Mouse (Mus musculus) hindbrain, postnatal 0 days (tissue): ENCODE measurements at regions not wholly inside any gene's neighbourhood (a gene's known extent, or its start where the extent isn't known, plus 50 kb on each side); places are given as distances from the start of the nearest gene placed in this dataset.

Experiments
- ATAC-seq: fragments of 200-750 bp; cut with Nextera tagmentation; 2 replicates; pipeline ENCODE4 v1.8.0; 2017; ENCODE audit warnings: mild to moderate bottlenecking, moderate TSS enrichment, moderate library complexity
- DNase-seq: peaks from one replicate; pipeline ENCODE4 v3.0.0-alpha.2; 2015; ENCODE audit warnings: low spot score
- H3K27ac ChIP-seq: fragments of 300-500 bp; sonication (generic); 2 replicates; pipeline ENCODE4 v1.5.1; 2014; ENCODE audit warnings: mild to moderate bottlenecking
- H3K27me3 ChIP-seq: fragments of 300-500 bp; sonication (generic); 2 replicates; pipeline ENCODE4 v1.6.1; 2014; ENCODE audit warnings: low read length, mixed read lengths; ENCODE audit not compliant: insufficient read depth
- H3K36me3 ChIP-seq: fragments of 300-500 bp; sonication (generic); 2 replicates; pipeline ENCODE4 v1.6.1; 2014; ENCODE audit warnings: low read length, mixed read lengths; ENCODE audit not compliant: insufficient read depth
- H3K4me1 ChIP-seq: fragments of 300-500 bp; sonication (generic); 2 replicates; pipeline ENCODE4 v1.6.1; 2014; ENCODE audit warnings: antibody characterized with exemption, low read length, mixed read lengths; ENCODE audit not compliant: insufficient read depth
- H3K4me2 ChIP-seq: fragments of 300-500 bp; sonication (generic); 2 replicates; pipeline ENCODE4 v1.6.1; 2014; ENCODE audit warnings: low read depth, mild to moderate bottlenecking, low read length, moderate library complexity, mixed read lengths
- H3K4me3 ChIP-seq: fragments of 300-500 bp; sonication (generic); 2 replicates; pipeline ENCODE4 v1.5.1; 2014; ENCODE audit warnings: low read length
- H3K9ac ChIP-seq: fragments of 300-500 bp; sonication (generic); replicated peaks from 2 replicates; pipeline ENCODE4 v1.6.1; 2014; ENCODE audit warnings: mild to moderate bottlenecking, low read length, moderate library complexity, mixed read lengths
- H3K9me3 ChIP-seq: fragments of 300-500 bp; sonication (generic); 2 replicates; pipeline ENCODE4 v1.6.1; 2016; ENCODE audit warnings: low read length, mixed read lengths
- CTCF ChIP-seq: IDR thresholded peaks from 2 replicates; pipeline ENCODE4 v1.5.1; 2016; ENCODE audit warnings: antibody characterized with exemption, control low read depth, low read depth
- WGBS: fragments of 180-500 bp; shearing (Covaris S2); extraction: QIAGEN DNeasy Blood & Tissue Kit; methylation state at CpG from one replicate; pipeline ENCODE4 v1.1.7; 2014; 5-methylcytosine and 5-hydroxymethylcytosine counted together

DNA sequence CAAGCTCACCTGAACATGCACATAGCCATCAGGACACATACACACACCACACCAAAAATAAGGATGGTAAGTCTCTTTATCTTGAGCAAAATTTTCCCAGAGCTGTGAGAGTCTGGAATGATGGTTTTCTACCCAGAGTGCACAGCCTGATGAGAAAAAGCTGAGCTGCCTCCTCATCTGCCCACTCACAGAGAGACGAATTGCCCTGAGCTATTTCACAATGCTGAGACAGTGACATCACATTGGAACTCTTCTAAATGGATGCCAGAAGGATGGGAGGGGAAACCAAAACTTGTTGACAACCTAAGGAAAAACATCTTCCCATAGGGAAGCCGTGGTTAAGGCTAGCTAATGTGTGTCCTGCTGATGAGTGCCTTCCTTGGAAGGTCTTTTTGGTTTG is 84.8 kb downstream of the Insig2 start:
- Histone ChIP-seq H3K4me2 (no peak overlapping the region), H3K36me3 (no peaks in the 10 kb centered on the region), H3K4me3 (no peak overlapping the region), H3K27ac (no peak overlapping the region), H3K9ac (no peak overlapping the region), H3K4me1 (no peaks in the 10 kb centered on the region), H3K27me3 (no peaks in the 10 kb centered on the region), H3K9me3 (no peaks in the 10 kb centered on the region)
- no peak for ATAC-seq
- TF ChIP-seq CTCF = no peak
- no peak for DNase-seq
- WGBS = 72% methylated on average over 2 of the region's 2 CpGs

DNA sequence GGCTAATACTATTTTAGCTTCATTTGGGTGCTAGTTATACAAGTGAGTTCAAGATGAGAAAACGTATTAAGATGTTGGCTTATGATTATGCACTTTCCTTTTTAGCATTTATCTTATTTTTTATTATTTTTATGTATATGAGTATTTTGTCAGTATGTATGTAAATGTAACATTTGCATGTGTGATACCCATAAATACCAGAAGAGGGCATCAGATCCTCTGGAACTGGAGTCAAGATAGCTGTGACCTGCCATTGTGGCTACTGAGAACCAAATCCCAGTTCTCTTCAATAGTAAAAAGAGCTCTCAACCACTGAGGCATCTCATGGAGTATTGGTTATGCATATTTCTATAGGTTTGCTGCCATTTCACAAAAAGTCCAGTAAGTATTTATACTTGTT is 83.3 kb downstream of the Insig2 start:
- H3K9me3 ChIP-seq = no peaks in the 10 kb centered on the region
- H3K9ac ChIP-seq = no peak overlapping the region
- 67% methylated on average over 1 of the region's 1 CpGs for WGBS
- peak; percentile 40 for DNase-seq
- H3K27me3 ChIP-seq = no peaks in the 10 kb centered on the region
- no peaks in the 10 kb centered on the region for H3K36me3 ChIP-seq
- no peak overlapping the region for H3K4me3 ChIP-seq
- no peak overlapping the region for H3K27ac ChIP-seq
- H3K4me2 ChIP-seq = no peak overlapping the region
- ATAC-seq = no peak
- TF ChIP-seq CTCF = peak; percentile 58
- no peaks in the 10 kb centered on the region for H3K4me1 ChIP-seq

DNA sequence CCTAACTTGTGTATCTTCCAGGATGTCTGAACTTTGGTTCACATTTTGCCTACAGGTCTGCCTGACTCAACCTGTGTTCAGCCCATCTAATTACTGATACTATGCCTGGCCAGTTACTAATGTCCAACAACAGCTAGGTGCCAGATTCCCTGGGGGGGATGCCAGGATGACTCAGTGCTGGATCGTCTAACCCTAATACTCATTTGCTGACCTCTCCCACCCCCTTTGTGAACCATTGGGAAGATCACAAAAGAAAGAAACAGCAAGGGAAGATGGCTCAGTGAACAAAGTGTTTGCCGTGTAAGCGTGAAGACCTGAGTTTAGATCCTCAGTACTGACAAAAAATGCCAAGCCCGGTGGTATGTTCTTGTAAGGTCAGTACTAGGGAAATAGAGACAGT is 81.7 kb downstream of the Insig2 start:
- H3K4me2 ChIP-seq = no peak overlapping the region
- H3K36me3 ChIP-seq = no peaks in the 10 kb centered on the region
- no peaks in the 10 kb centered on the region for H3K27me3 ChIP-seq
- no peaks in the 10 kb centered on the region for H3K4me1 ChIP-seq
- WGBS = 83% methylated on average over 4 of the region's 4 CpGs
- no peak overlapping the region for H3K27ac ChIP-seq
- no peaks in the 10 kb centered on the region for H3K9me3 ChIP-seq
- TF ChIP-seq CTCF = no peak
- H3K9ac ChIP-seq = no peak overlapping the region
- no peak for ATAC-seq
- DNase-seq = no peak
- no peak overlapping the region for H3K4me3 ChIP-seq

DNA sequence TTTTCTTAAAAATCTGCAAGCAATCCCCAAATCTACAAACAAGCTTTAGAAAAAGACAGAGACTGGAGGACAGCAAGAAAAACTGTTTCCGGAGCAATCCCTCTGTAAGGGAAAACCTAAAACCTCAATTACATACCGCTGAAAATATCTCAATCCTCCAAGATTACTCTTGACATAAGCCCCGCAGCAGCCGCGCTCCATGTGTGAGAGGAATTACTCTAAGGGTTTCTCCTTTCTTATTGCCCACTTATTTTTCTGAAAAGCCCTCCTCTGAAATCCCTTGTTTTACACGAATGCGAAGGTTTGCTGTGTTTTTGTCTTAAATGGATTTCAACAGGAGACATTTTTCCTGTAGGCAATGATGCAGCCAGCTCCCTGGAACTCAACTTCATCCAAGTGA is 80.3 kb downstream of the Insig2 start:
- 80% methylated on average over 7 of the region's 7 CpGs for WGBS
- Histone ChIP-seq H3K4me1 (no peaks in the 10 kb centered on the region), H3K4me2 (no peak overlapping the region), H3K9me3 (no peaks in the 10 kb centered on the region), H3K4me3 (no peak overlapping the region), H3K27me3 (no peaks in the 10 kb centered on the region), H3K9ac (no peak overlapping the region), H3K27ac (no peak overlapping the region), H3K36me3 (no peaks in the 10 kb centered on the region)
- ATAC-seq (no peak), DNase-seq (no peak)
- no peak for TF ChIP-seq CTCF

DNA sequence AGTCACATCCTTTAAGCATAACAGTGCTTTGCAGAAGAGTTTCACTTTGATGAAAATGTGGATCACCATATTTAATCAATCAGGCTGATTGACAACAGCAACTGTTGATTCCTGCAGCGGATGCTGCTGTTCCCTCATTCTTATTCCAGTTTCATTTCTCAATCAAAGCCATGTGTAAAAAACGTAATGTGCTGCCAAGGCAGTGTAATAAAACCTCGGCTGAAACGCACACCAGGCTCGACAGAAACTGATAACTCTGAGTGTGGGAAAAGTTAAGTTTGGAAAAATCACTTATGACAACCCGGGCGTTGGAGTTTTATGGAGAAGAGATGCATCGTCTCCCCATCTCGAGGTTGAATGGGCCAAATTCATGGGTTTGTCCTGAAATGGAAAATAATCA is 78.2 kb downstream of the Insig2 start:
- H3K4me3 ChIP-seq = no peak overlapping the region
- no peak overlapping the region for H3K27ac ChIP-seq
- no peak for TF ChIP-seq CTCF
- no peaks in the 10 kb centered on the region for H3K9me3 ChIP-seq
- no peaks in the 10 kb centered on the region for H3K27me3 ChIP-seq
- H3K36me3 ChIP-seq = no peaks in the 10 kb centered on the region
- DNase-seq (no peak), ATAC-seq (no peak)
- H3K9ac ChIP-seq = no peak overlapping the region
- WGBS = 75% methylated on average over 9 of the region's 9 CpGs
- no peaks in the 10 kb centered on the region for H3K4me1 ChIP-seq
- H3K4me2 ChIP-seq = no peak overlapping the region
